Mouse (Mus musculus) spleen, postnatal 14 days (tissue): ENCODE measurements around the gene Il6st.

Experiments
- DNase-seq, 2 experiments: peaks; one replicate each; pipeline ENCODE4 v3.0.0; 2021 to 2022; ENCODE audit warnings: low spot score in 2 of 2

Gene Il6st

GRCm38 (mm10) chr13:112442867-112443529, 20.9 kb upstream of the Il6st start:
- DNase-seq, result no peak

GRCm38 (mm10) chr13:112447108-112447665, 16.7 kb upstream of the Il6st start:
- DNase-seq, result no peak

GRCm38 (mm10) chr13:112450210-112450609, 13.7 kb upstream of the Il6st start:
- DNase-seq, result no peak

- DNase-seq, result no peak
Measured at GRCm38 (mm10) chr13:112457366-112457765, 6.5 kb upstream of the Il6st start.

- no peak for DNase-seq
Measured at GRCm38 (mm10) chr13:112458016-112458415, 5.9 kb upstream of the Il6st start.

GRCm38 (mm10) chr13:112458435-112459018, 5.3 kb upstream of the Il6st start:
- no peak for DNase-seq

- DNase-seq, result no peak
Measured at GRCm38 (mm10) chr13:112459956-112460355, 3.9 kb upstream of the Il6st start.

- no peak for DNase-seq
Measured at GRCm38 (mm10) chr13:112462411-112462987, 1.4 kb upstream of the Il6st start.

GRCm38 (mm10) chr13:112463337-112463802, 500 bp upstream of the Il6st start:
- no peak for DNase-seq

- no peak for DNase-seq
Measured at GRCm38 (mm10) chr13:112464626-112465287, 887 bp downstream of the Il6st start.

GRCm38 (mm10) chr13:112465585-112465984, 1.7 kb downstream of the Il6st start:
- no peak for DNase-seq

GRCm38 (mm10) chr13:112466136-112466945, 2.5 kb downstream of the Il6st start:
- DNase-seq, result no peak

GRCm38 (mm10) chr13:112466946-112467255, 3.0 kb downstream of the Il6st start:
- no peak for DNase-seq

- no peak for DNase-seq
Measured at GRCm38 (mm10) chr13:112467384-112467783, 3.5 kb downstream of the Il6st start.

- DNase-seq, result no peak
Measured at GRCm38 (mm10) chr13:112469491-112469890, 5.6 kb downstream of the Il6st start.

GRCm38 (mm10) chr13:112471201-112471600, 7.3 kb downstream of the Il6st start:
- DNase-seq, result no peak

- DNase-seq, result no peak
Measured at GRCm38 (mm10) chr13:112472401-112473023, 8.6 kb downstream of the Il6st start.

- no peak for DNase-seq
Measured at GRCm38 (mm10) chr13:112473757-112474755, 10.2 kb downstream of the Il6st start.

GRCm38 (mm10) chr13:112479032-112479431, 15.2 kb downstream of the Il6st start:
- no peak for DNase-seq

GRCm38 (mm10) chr13:112479926-112480325, 16.1 kb downstream of the Il6st start:
- DNase-seq, result no peak
